Mouse (Mus musculus): ENCODE data around the gene Cutal.

- no peak for TF ChIP-seq CTCF (IDR thresholded peaks at IDR 0.05; ENCODE audit: control insufficient read depth, insufficient read depth, insufficient read length)
- no peak for TF ChIP-seq FOSL1 (IDR thresholded peaks at IDR 0.05; ENCODE audit: insufficient read depth, low read length, poor library complexity, severe bottlenecking)
- TF ChIP-seq CEBPB (IDR thresholded peaks at IDR 0.05; ENCODE audit: low read depth): no peak
- TF ChIP-seq USF1 (IDR thresholded peaks at IDR 0.05; ENCODE audit: low read depth): no peak
Measured at GRCm38 (mm10) chr2:34874816-34875345, 685 bp downstream of the Cutal start, which contains the start of gene Psmd5.

Data from C2C12 (cell line).